Mouse (Mus musculus): ENCODE data around the gene Crabp2.

Crabp2 gene

DNA sequence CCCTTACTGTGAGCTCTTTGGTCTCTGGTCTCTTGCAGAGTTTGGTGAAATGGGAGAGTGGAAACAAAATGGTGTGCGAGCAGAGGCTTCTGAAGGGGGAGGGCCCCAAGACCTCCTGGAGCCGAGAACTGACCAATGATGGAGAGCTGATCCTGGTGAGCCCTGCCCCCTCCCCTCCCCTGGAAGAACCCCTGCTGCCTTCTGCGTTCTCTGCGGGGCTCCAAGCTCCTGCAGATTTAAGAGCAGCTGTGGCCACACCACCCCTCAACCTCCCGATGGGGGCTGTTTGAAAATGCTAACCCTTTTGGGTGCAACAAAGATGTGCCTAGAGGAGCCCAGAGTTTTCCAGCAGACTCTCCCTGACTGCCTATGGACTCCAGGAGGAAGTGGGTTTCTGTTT is 4.0 kb downstream of the Crabp2 start:
- no peak for DNase-seq (ENCODE audit: extremely low read depth, insufficient read length, low spot score)

- DNase-seq (ENCODE audit: extremely low read depth, insufficient read length, low spot score), result no peak
These were observed 9.6 kb downstream of the Crabp2 start for GRCm38 (mm10) chr3:87958056-87958455.

DNA sequence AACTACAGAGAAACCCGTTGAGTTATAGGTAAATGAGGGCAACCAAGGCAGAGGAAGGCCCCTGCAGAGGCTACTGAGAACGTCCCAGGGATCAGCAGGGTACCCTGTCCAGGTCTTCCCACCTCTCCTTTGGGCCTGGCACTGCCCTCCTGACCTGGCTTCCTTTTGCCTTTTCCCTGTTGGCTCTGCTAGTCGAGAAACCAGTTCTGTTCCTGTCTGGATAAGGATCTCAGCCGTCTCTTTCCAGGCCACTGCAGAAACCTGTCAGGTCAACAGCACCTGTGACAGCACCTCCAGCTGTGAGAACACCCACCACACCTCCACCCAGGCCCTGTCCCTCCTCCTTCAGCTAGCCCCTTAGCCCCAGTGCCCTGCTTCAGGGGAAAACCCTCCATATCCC is 10.0 kb downstream of the Crabp2 start:
- no peak for DNase-seq (ENCODE audit: extremely low read depth, insufficient read length, low spot score)

DNA sequence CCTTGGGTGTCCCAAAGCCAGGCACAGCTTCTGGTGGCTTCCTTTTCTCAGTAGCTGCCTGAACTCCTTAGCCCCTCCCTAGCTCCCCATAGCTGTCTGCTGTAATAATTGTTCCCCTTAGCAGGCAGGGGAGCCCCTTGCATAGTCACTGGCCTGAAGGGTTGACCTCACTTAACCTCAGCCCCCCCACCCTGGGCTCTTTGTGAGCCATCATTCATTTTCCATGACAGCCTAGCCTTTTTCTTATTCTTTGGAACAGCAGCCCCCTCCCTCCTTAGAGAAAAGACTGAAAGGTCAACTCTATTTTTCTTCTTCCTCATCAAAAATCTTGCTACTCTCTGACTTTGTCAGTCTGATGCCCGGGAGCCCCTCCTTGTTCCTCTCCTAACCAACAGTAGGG is 10.5 kb downstream of the Crabp2 start:
- no peak for DNase-seq (ENCODE audit: extremely low read depth, insufficient read length, low spot score)

GRCm38 (mm10) chr3:87959371-87959770 is 10.9 kb downstream of the Crabp2 start:
- no peak for DNase-seq (ENCODE audit: extremely low read depth, insufficient read length, low spot score)

GRCm38 (mm10) chr3:87960191-87960585 is 11.7 kb downstream of the Crabp2 start:
- no peak for DNase-seq (ENCODE audit: extremely low read depth, insufficient read length, low spot score)

- DNase-seq (ENCODE audit: extremely low read depth, insufficient read length, low spot score), result peak; percentile 84
These were observed 12.2 kb downstream of the Crabp2 start for GRCm38 (mm10) chr3:87960586-87961191.

DNA sequence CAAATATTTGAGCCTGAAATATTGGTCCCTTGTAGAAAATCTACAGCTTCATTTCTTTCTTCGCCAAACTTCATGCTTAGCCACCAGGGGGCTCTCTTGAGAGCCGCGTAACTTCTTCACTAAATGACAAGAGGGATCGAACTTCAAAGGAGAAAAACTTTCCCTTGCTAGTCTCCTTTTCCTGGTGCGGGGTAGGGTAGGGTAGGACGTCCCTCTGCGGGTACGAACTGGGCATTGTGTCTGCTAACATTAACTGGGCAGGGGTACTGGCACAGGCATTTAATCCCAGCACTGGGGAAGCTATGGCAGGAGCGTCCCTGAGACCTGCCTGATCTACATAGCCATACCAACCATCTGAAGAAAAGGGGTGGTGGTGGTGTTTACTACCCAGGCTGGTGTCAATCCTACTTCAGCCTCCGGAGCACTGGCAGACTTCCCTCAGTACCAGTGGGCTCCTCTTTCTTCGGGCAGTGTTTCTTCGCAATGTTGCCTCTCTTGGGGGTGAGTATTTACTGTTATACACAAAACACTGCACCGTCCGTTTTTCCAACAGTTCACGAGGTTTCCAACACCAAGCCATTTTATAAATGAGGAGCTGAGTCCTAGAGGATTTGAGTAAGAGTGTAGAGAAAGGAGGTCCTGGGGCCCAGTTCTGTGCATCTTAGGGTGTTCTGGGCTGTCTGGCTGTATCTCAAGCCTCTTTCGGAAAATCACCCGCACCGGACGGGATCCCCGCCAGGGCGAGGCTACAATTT is 21.9 kb downstream of the Crabp2 start:
- DNase-seq (ENCODE audit: extremely low read depth, insufficient read length, low spot score), result peak; percentile 59

DNA sequence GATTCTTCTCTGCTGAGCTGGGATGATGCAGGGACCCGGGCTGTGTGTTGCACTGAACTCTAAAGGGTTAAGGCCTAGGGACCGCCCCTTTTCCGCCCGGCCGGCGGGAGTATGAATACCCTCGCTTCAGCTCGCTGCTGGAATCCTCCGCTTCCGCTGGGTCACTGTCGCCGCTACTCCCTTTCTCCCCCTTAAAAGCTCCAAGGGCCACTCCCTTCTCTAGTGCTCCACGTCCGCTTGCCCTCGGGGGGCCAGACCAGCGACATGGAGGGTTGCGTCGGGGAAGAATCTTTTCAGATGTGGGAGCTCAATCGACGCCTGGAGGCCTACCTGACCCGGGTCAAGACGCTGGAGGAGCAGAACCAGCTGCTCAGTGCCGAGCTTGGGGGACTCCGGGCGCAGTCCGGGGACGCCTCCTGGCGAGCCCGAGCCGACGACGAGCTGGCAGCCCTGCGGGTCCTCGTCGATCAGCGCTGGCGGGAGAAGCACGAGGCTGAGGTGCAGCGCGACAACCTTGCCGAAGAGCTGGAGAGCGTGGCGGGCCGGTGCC is 22.5 kb downstream of the Crabp2 start, which contains the start of gene Nes:
Gene Nes, plus strand, starts transcription at position 140 of the 550 bp plus-strand sequence.
- peak; percentile 82 for DNase-seq (ENCODE audit: extremely low read depth, insufficient read length, low spot score)

DNA sequence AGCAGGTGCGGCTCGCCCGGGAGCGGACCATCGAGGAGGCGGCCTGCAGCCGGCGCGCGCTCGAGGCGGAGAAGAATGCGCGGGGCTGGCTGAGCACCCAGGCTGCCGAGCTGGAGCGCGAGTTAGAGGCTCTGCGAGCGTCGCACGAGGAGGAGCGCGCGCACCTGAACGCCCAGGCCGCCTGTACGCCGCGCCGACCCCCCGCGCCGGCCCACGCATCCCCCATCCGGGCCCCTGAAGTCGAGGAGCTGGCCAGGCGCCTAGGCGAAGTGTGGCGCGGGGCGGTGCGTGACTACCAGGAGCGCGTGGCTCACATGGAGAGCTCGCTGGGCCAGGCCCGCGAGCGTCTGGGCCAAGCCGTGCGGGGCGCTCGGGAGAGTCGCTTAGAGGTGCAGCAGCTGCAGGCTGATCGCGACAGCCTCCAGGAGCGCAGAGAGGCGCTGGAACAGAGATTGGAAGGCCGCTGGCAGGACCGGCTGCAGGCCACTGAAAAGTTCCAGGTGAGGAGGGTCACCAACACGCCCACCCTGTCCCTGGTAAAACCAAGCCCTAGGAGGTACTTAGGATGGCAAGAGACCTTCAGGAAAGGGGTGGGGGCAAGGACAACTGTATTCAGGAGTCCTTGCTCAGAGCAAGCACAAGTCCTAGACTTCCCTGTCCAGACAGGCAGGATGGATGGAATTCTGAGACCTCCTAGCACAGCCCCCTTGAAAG is 23.2 kb downstream of the Crabp2 start:
- peak; percentile 52 for DNase-seq (ENCODE audit: extremely low read depth, insufficient read length, low spot score)

- DNase-seq (ENCODE audit: extremely low read depth, insufficient read length, low spot score), result no peak
These were observed 23.8 kb downstream of the Crabp2 start for GRCm38 (mm10) chr3:87972203-87972664.

DNA sequence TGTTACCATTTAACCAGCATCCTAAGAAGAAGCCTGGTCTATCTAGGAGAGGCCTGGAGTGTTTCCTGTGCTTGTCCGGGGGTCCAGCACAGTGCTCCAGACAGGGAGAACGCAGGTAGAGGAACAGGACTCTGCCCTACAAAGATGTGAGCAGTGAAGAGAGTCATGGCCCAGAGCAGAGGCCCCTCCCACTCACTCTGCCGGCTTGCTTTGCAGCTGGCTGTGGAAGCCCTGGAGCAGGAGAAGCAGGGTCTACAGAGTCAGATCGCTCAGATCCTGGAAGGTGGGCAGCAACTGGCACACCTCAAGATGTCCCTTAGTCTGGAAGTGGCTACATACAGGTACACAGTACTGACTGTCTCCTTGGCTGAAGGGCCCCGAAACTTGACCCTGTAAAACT is 24.3 kb downstream of the Crabp2 start:
- no peak for DNase-seq (ENCODE audit: extremely low read depth, insufficient read length, low spot score)

GRCm38 (mm10) chr3:87973593-87974380 is 25.3 kb downstream of the Crabp2 start:
- DNase-seq (ENCODE audit: extremely low read depth, insufficient read length, low spot score), result no peak

DNA sequence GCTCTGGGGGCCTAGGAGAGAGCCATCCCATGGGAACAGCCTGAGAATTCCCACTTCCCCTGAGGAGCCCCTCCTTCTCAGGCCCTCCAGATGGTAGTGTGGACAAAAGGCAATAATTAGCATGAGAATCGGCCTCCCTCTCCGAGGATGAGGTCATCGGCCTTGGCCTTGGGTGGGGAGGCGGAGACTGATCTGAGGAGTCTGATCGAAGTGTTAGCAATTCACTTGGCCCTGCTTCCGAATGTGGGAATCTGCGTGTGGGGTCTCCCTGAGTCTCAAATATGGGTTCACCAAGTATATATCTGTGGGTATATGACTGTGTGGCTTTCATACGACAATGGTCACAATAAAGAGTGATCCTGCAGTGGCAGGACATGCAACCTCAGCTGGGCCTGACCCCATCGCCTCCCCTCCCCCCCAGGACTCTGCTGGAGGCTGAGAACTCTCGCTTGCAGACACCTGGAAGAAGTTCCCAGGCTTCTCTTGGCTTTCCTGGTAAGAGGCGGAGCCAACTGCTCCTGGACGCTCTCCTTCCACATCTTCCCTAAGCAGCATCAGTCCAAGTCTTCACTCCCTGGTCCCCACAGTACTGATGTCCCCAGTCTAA is 26.0 kb downstream of the Crabp2 start:
- no peak for DNase-seq (ENCODE audit: extremely low read depth, insufficient read length, low spot score)

GRCm38 (mm10) chr3:87979493-87979892 is 31.0 kb downstream of the Crabp2 start:
- no peak for DNase-seq (ENCODE audit: extremely low read depth, insufficient read length, low spot score)

DNA sequence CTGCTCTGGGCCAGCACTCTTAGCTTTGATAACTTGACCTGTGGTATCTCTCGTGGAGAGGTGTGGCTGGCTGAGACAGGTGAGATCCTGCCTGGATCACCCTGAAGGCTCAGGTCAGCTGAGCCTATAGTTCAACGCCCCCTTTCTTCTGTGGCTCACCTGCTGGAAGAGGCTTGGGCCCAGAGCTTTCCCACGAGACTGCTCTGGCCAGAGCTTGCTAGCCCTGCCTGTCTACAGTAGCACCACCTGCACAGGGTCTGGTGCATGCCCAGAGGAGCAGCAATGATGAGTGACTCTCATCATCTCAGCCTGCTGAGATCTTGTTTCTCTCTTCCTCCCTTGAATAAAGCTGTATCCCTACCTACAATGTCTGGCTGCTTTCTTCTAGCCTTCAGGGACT is 31.6 kb downstream of the Crabp2 start:
- DNase-seq (ENCODE audit: extremely low read depth, insufficient read length, low spot score), result no peak

GRCm38 (mm10) chr3:87980728-87981127 is 32.3 kb downstream of the Crabp2 start:
- DNase-seq (ENCODE audit: extremely low read depth, insufficient read length, low spot score), result no peak

DNA sequence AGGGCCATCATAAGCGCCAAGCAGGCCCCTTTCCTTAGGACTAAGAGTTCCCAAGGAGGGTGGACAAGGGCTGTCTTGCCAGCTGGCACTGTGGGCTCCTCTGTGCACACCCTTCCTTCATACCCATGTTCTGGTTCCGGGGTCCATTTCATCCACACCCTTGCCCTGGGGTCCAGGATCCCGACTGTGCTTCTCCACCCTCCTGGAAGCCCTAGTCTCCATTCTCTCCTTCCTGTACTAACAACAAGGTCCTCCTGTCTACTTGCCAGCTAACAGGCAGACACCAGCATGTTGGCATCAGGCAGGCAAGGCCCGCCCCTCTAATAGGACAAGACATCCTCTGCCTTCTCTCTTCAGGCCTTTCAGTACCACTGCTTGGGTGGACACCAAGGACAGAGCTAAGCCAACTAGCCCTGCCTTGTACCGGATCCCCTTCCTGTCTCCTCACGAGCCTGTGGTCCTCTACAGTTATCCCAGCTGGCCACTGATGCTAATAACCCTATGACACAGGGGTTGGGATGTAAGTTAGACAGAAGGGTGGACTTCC is 32.8 kb downstream of the Crabp2 start:
- no peak for DNase-seq (ENCODE audit: extremely low read depth, insufficient read length, low spot score)

GRCm38 (mm10) chr3:87981894-87982835 is 33.7 kb downstream of the Crabp2 start:
- DNase-seq (ENCODE audit: extremely low read depth, insufficient read length, low spot score), result peak; percentile 67

All from 3134 (cell line).